Mouse (Mus musculus) bone marrow, adult 2 months (tissue): Measurements from ENCODE around the gene Tspan5. TPM values are rescaled to one million over a fixed set of nuclear protein-coding genes. Genes with fewer than 3 reads are reported as not detected.

Source experiments
- H3K27ac ChIP-seq: fragments of 200-500 bp; 2 replicates; pipeline ENCODE4 v1.5.1; 2012; ENCODE audit warnings: low read depth, mild to moderate bottlenecking, control low read depth, inconsistent platforms, low read length; ENCODE audit not compliant: control insufficient read depth, poor library complexity, insufficient read depth
- H3K4me1 ChIP-seq: fragments of 200-500 bp; 2 replicates; pipeline ENCODE4 v1.6.1; 2011; ENCODE audit warnings: low read length; ENCODE audit not compliant: control insufficient read depth, insufficient read depth
- H3K4me3 ChIP-seq: fragments of 200-500 bp; replicated peaks from 2 replicates; pipeline ENCODE3; 2011; ENCODE audit warnings: mild to moderate bottlenecking, low read depth, low read length, control low read depth; ENCODE audit not compliant: control insufficient read depth
- CTCF ChIP-seq: fragments of 200-500 bp; IDR thresholded peaks from 2 replicates; pipeline ENCODE4 v1.5.1; 2011; ENCODE audit warnings: low read length, control low read depth; ENCODE audit not compliant: control insufficient read depth, insufficient read depth
- POLR2A ChIP-seq: fragments of 200-500 bp; IDR thresholded peaks from 2 replicates; pipeline ENCODE4 v1.6.1; 2011; ENCODE audit warnings: low read depth, mild to moderate bottlenecking, control low read depth, low read length, borderline replicate concordance; ENCODE audit not compliant: control insufficient read depth
- whole genome bisulfite sequencing: fragments of 180-500 bp; shearing (Covaris S2); methylation state at CpG from one replicate; pipeline ENCODE4 v1.1.7; 2018; 5-methylcytosine and 5-hydroxymethylcytosine counted together
- polyA plus RNA-seq: library from polyadenylated mRNA; stranded (reverse); fragments of >200 nt; gene quantifications from 2 replicates; pipeline ENCODE4 v1.2.4, GENCODE M21; 2011; ENCODE audit warnings: low replicate concordance; ENCODE audit not compliant: missing spikeins, insufficient read depth, insufficient read length

Gene Tspan5
- polyA plus RNA-seq, 1 experiment: 8.3 TPM

DNA sequence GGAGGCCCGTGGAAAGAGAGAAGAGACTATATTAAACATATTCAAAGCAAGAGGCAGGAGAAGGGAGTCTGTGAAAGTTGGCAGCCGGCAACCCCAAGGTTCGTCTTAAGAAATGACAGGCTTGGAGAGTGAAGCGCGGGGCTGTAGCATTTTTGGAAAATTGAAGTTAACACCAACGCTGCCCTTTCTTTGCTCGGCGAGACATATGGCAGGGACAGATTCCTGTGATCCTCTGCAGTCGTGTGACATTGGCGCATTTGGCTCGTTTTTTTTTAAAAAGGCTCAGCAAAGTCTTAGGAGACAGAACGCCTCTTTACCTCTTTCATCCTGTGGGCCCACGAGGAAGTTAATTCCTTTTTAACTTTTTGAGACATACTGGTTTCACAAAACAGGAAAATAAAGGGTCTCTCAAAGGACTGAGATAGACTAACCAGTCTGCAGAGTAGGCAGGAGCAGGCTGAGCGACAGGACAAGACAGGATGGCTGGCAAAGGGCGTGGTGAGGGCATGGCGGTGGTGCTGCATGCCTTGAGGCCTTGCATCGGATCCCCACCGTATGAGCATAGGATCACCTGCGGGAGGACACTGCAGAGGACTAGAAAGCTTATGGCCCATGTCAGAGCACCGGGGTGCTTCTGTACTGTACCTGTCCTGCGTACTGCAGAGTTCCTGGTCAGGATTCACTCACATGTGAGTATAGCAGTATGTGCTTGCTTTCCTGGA, 60.9 kb downstream of the Tspan5 start:
- WGBS: 81% methylated on average over 21 of the region's 21 CpGs
- no peak for TF ChIP-seq CTCF
- TF ChIP-seq POLR2A: no peak
- Histone ChIP-seq H3K4me1 (peaks cover 1% of the 10 kb centered on the region; the same call in 1 of the 2 replicates), H3K4me3 (no peak overlapping the region), H3K27ac (no peak overlapping the region)

GRCm38 (mm10) chr3:138803444-138804085, 61.6 kb downstream of the Tspan5 start:
- H3K4me3 ChIP-seq: no peak overlapping the region
- H3K27ac ChIP-seq: no peak overlapping the region
- no peak for TF ChIP-seq CTCF
- no peak for TF ChIP-seq POLR2A
- peaks cover 1% of the 10 kb centered on the region; the same call in 1 of the 2 replicates for H3K4me1 ChIP-seq
- 82% methylated on average over 11 of the region's 11 CpGs for WGBS

DNA sequence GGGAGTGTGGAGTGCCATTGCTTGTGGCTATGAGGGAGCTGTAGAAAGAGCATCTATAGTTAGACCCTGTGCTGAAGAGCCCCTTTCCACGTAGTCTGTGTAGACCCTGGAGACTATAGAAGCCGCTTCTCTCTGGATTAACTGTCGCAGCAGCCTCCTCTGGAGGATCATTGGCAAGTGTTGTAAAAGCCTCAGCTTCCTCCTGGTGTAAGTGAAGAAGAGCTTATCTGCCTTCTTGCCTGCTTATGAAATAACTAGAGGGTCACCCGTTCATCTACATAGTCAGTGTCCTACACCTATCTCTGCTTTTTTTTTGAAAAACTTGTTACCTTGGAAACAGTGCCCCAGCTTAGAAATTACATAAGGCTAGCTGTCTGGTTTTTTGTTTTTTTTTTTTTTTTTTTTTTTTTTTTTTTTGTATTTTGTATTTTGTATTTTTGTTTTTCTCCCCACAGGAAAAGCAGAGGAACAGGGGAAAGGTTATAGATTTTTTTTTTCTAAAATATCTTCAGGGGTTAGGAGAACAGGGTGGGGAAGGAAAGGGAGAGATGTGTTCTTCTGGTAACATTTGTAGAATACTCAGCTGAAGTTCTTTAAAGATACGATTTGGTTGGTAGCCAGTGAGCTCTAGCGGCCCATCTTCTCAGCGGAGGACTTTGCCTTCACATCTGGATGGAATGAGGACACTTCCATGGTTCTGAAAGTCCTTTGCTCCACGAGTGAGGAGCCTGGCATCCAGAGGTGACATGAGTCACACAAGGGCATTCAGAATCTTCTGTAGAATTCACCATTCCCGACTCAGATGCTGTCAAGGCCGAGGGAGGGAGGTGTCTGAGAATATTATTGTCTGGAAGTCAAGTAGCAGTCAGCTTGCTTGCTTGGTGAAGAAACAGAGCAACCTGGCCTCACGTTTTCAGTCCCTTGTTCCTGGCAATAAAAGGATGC, 62.4 kb downstream of the Tspan5 start:
- no peak overlapping the region for H3K27ac ChIP-seq
- no peak overlapping the region for H3K4me3 ChIP-seq
- TF ChIP-seq CTCF (no peak), POLR2A (no peak)
- H3K4me1 ChIP-seq: peaks cover 1% of the 10 kb centered on the region; the same call in 1 of the 2 replicates
- WGBS: 71% methylated on average over 11 of the region's 11 CpGs

DNA sequence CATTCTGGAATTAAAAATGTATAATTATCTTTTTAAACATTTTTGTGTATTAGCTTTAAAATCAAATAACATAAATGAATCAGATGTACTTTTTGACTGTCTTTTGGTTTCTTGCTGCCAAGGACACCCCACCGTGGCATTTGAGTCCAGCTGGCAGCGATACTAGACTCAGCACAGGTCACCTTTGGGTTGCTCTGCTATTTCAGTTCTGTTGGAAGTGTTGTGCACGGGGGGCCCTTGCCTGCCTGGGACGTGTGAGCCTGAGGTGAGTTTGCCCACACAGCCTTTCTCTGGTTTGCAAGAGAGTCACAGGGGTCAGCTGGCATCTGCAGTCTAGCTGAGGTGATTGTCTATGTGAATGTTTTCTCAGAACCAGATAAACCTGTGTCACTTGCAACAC, 65.8 kb downstream of the Tspan5 start:
- no peak for TF ChIP-seq CTCF
- no peak for TF ChIP-seq POLR2A
- H3K4me3 ChIP-seq: no peak overlapping the region
- H3K4me1 ChIP-seq: peaks cover 1% of the 10 kb centered on the region; the same call in 1 of the 2 replicates
- H3K27ac ChIP-seq: no peak overlapping the region
- WGBS: 86% methylated on average over 4 of the region's 4 CpGs

GRCm38 (mm10) chr3:138809509-138809908, 67.5 kb downstream of the Tspan5 start:
- WGBS: 85% methylated on average over 8 of the region's 8 CpGs
- no peak overlapping the region for H3K27ac ChIP-seq
- TF ChIP-seq POLR2A (no peak), CTCF (no peak)
- no peaks in the 10 kb centered on the region for H3K4me1 ChIP-seq
- H3K4me3 ChIP-seq: no peak overlapping the region

- Histone ChIP-seq H3K4me3 (no peak overlapping the region), H3K4me1 (no peaks in the 10 kb centered on the region), H3K27ac (no peak overlapping the region)
- 76% methylated on average over 3 of the region's 3 CpGs for WGBS
- TF ChIP-seq CTCF: no peak
- no peak for TF ChIP-seq POLR2A
Measured at GRCm38 (mm10) chr3:138812565-138812964, 70.6 kb downstream of the Tspan5 start.

GRCm38 (mm10) chr3:138813139-138813810, 71.3 kb downstream of the Tspan5 start:
- no peak for TF ChIP-seq POLR2A
- no peak for TF ChIP-seq CTCF
- Histone ChIP-seq H3K27ac (no peak overlapping the region), H3K4me3 (no peak overlapping the region), H3K4me1 (no peaks in the 10 kb centered on the region)
- 71% methylated on average over 13 of the region's 13 CpGs for WGBS
